Mouse (Mus musculus) neural tube, embryonic 13.5 days (tissue): ENCODE measurements around the gene Fezf2. TPM values are rescaled to one million over a fixed set of nuclear protein-coding genes. Genes with fewer than 3 reads are reported as not detected.

ENCODE experiments used
- ATAC-seq: fragments of 200-750 bp; cut with Nextera tagmentation; 2 replicates; pipeline ENCODE4 v1.8.0; 2017; ENCODE audit warnings: low read depth, mild to moderate bottlenecking, moderate TSS enrichment, moderate library complexity
- H3K27ac ChIP-seq: fragments of 300-500 bp; sonication (generic); replicated peaks from 2 replicates; pipeline ENCODE4 v1.5.1; 2015; ENCODE audit warnings: moderate library complexity, mild to moderate bottlenecking, inconsistent platforms
- H3K27me3 ChIP-seq: fragments of 300-500 bp; sonication (generic); 2 replicates; pipeline ENCODE4 v1.6.1; 2015; ENCODE audit warnings: mild to moderate bottlenecking, inconsistent platforms
- H3K36me3 ChIP-seq: fragments of 300-500 bp; sonication (generic); 2 replicates; pipeline ENCODE4 v1.6.1; 2015; ENCODE audit warnings: mild to moderate bottlenecking, inconsistent platforms
- H3K4me1 ChIP-seq: fragments of 300-500 bp; sonication (generic); replicated peaks from 2 replicates; pipeline ENCODE4 v1.6.1; 2015; ENCODE audit warnings: inconsistent platforms
- H3K4me2 ChIP-seq: fragments of 300-500 bp; sonication (generic); 2 replicates; pipeline ENCODE4 v1.6.1; 2015; ENCODE audit warnings: inconsistent platforms, mild to moderate bottlenecking, moderate library complexity
- H3K4me3 ChIP-seq: fragments of 300-500 bp; sonication (generic); 2 replicates; pipeline ENCODE4 v1.5.1; 2015; ENCODE audit warnings: mild to moderate bottlenecking, inconsistent platforms
- H3K9ac ChIP-seq: fragments of 300-500 bp; sonication (generic); 2 replicates; pipeline ENCODE4 v1.6.1; 2015; ENCODE audit warnings: moderate library complexity, mild to moderate bottlenecking, inconsistent platforms
- H3K9me3 ChIP-seq: fragments of 300-500 bp; sonication (generic); 2 replicates; pipeline ENCODE4 v1.6.1; 2016; ENCODE audit warnings: inconsistent platforms
- WGBS: fragments of 180-500 bp; shearing (Covaris S2); methylation state at CpG from one replicate; pipeline ENCODE4 v1.1.7; 2015; 5-methylcytosine and 5-hydroxymethylcytosine counted together
- polyA plus RNA-seq: library from polyadenylated mRNA; unstranded; fragments of >200 nt; fragmentation: Nextera tagmentation; extraction: Ambion mirVana; gene quantifications from 2 replicates; pipeline ENCODE4 v1.2.1, GENCODE M21; 2015

The Fezf2 gene
- polyA plus RNA-seq, 1 experiment from 2014 or later, result not detected

DNA sequence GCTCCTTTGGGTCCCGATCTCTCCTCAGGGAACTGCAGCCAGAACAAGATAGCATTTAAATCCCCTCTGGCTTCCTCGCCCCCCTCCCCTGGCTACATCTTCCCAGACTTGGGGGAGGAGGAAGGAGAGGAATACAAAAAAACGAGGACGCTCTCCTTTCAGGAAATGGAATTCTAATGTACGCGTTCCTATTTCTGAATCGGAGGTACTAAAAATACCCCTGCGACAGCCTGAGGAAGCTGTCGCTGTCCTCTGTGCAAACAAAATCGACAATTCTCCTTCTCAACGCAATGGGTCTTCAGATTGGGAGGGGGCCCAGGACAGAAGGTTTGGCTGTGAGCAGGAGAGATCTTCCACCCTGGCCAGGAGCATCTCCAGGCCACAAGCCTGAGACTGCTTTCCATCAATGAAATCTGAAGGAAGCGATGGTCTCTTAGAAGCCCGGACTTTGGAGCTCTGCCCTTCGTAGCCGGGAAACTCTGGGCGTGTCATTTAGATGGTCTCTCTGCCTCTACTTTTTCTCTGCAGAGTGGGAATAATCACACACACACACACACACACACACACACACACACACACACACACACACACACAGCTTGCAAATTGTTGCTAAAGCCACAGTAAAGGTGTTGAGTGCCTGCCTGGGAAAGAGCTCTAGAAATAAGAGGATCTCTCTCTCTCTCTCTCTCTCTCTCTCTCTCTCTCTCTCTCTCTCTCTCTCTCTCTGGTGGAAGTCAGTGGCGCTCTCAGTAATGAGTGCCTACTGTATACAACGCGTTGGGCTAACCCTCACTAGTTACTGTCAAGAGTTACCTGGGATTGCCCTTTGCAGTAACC is 7.5 kb downstream of the Fezf2 start:
- H3K4me3 ChIP-seq, result no peak overlapping the region
- peaks cover 29% of the 10 kb centered on the region for H3K4me1 ChIP-seq
- no peak overlapping the region for H3K4me2 ChIP-seq
- H3K36me3 ChIP-seq, result no peaks in the 10 kb centered on the region
- H3K27ac ChIP-seq, result no peak overlapping the region
- H3K9ac ChIP-seq, result no peak overlapping the region
- peaks cover 99% of the 10 kb centered on the region for H3K27me3 ChIP-seq
- H3K9me3 ChIP-seq, result no peaks in the 10 kb centered on the region
- ATAC-seq, result no peak
- 1% methylated on average over 19 of the region's 19 CpGs for WGBS

DNA sequence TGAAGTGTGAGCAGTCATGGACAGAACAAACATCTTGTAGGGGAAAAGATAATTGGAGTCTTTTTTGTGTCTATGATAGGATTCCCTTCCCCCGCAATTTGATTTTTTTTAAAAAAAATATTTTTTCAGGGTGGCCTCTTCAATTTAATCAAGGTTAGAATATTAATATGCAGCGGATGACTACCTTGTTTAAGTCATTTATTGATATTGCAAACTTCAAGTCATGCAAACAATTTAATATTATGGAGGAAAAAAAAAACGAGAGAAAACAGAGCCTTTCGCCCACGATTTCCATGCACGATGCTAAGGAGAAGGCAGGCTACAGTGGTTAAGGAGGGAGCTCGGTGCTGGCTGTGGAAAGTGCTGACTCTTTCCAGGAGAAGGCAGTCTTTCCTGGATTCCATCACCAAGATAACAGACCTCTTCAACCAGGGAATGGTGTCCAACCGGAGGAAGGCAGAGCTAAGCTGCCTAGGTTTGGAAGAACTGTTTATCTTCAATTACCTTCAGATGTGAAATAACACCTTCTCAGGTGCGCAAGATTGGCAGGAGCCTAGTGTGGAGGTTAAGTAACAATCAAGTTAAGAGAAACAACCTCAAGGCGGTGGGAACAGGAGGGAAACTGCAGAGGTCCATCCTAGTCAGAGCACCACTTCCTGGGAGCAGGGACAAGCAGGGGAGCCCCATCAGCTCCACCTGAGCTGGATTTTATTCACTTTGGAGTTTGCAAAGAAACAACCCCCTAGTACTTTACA is 9.0 kb downstream of the Fezf2 start:
- Histone ChIP-seq H3K36me3 (no peaks in the 10 kb centered on the region), H3K9me3 (no peaks in the 10 kb centered on the region), H3K4me2 (no peak overlapping the region), H3K27me3 (peaks cover 99% of the 10 kb centered on the region), H3K4me1 (peaks cover 17% of the 10 kb centered on the region), H3K9ac (no peak overlapping the region), H3K4me3 (no peak overlapping the region), H3K27ac (no peak overlapping the region)
- under 1% methylated on average over 10 of the region's 10 CpGs for WGBS
- ATAC-seq, result no peak

DNA sequence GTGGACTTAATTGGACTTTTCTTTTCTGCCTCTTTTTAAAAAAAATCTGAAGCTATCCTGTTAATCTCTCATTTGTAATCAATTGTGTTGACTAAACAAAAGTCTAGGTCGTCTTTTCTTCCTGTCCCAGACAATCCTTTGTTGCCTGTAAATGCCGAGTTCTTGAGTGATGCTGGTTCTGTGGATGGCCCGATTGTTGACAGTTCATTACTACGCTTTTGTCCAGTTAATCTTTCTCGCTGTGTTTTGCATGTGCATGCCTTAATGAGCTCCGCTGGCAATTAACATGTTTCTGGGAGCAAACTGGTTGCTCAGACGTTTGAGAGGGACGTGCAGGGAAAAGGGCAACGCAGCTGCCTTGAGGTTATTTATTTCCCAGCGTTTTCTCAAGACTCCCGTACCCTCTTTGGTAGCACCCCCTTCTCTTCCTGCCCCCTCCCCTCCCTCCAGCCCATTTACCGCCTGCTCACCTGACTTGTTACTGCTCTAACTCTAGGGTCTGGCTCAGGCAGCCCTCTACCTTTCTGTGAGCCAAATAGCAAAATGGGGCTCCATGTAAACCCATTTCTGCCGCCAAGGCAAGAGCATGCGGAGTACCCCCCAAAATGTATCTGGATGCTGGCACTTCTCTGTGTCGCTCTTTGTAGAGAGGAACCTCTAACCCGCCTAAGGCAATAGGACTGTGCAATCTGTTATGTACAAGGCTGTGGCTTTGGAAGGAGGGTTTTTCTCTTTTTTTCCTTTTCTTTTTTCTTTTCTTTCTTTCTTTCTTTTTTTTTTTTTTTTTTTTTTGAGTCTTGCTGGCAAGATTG is 9.8 kb downstream of the Fezf2 start:
- H3K9ac ChIP-seq, result no peak overlapping the region
- no peaks in the 10 kb centered on the region for H3K36me3 ChIP-seq
- under 1% methylated on average over 16 of the region's 16 CpGs for WGBS
- H3K4me1 ChIP-seq, result peaks cover 17% of the 10 kb centered on the region
- no peaks in the 10 kb centered on the region for H3K9me3 ChIP-seq
- ATAC-seq, result peak; percentile 59; the same call in 1 of the 2 replicates
- H3K4me3 ChIP-seq, result no peak overlapping the region
- H3K4me2 ChIP-seq, result no peak overlapping the region
- peaks cover 99% of the 10 kb centered on the region for H3K27me3 ChIP-seq
- no peak overlapping the region for H3K27ac ChIP-seq

- Histone ChIP-seq H3K9ac (no peak overlapping the region), H3K27me3 (peaks cover 99% of the 10 kb centered on the region), H3K4me3 (no peak overlapping the region), H3K27ac (no peak overlapping the region), H3K36me3 (no peaks in the 10 kb centered on the region), H3K4me1 (peaks cover 17% of the 10 kb centered on the region), H3K4me2 (no peak overlapping the region), H3K9me3 (no peaks in the 10 kb centered on the region)
- 3% methylated on average over 8 of the region's 8 CpGs for WGBS
- no peak for ATAC-seq
Measured at GRCm38 (mm10) chr14:12337421-12337997, 10.5 kb downstream of the Fezf2 start.

DNA sequence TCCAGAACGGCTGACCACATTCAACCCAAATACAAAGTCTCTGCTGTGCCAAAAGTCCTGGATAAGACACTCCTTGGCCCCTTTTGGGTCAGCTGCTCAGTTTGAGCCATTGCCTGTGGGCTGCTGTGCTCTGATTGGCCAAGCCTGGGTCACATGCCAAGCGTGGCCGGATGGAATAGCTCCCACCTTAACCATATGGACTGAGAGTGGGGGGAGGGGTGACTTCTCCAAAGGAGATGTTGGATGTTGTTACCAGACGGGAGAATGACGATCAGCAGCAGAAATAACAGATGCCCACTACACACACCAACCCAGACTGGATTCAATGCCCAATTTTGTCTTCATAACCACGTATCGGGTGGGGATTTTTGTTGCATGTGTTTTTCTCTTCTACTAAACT is 13.1 kb downstream of the Fezf2 start:
- H3K4me2 ChIP-seq, result no peak overlapping the region
- 43% methylated on average over 7 of the region's 7 CpGs for WGBS
- no peak overlapping the region for H3K9ac ChIP-seq
- H3K27me3 ChIP-seq, result peaks cover 99% of the 10 kb centered on the region
- H3K36me3 ChIP-seq, result no peaks in the 10 kb centered on the region
- H3K27ac ChIP-seq, result no peak overlapping the region
- H3K4me1 ChIP-seq, result peaks cover 6% of the 10 kb centered on the region
- H3K4me3 ChIP-seq, result no peak overlapping the region
- H3K9me3 ChIP-seq, result no peaks in the 10 kb centered on the region
- ATAC-seq, result no peak

- no peak overlapping the region for H3K9ac ChIP-seq
- no peak overlapping the region for H3K4me2 ChIP-seq
- peaks cover 99% of the 10 kb centered on the region for H3K27me3 ChIP-seq
- no peaks in the 10 kb centered on the region for H3K36me3 ChIP-seq
- WGBS, result 83% methylated on average over 7 of the region's 7 CpGs
- no peak for ATAC-seq
- H3K9me3 ChIP-seq, result no peaks in the 10 kb centered on the region
- no peak overlapping the region for H3K4me3 ChIP-seq
- H3K27ac ChIP-seq, result no peak overlapping the region
- H3K4me1 ChIP-seq, result peaks cover 6% of the 10 kb centered on the region
Measured at GRCm38 (mm10) chr14:12333622-12334021, 14.4 kb downstream of the Fezf2 start.

- no peaks in the 10 kb centered on the region for H3K27me3 ChIP-seq
- no peaks in the 10 kb centered on the region for H3K9me3 ChIP-seq
- H3K4me2 ChIP-seq, result no peak overlapping the region
- no peak overlapping the region for H3K27ac ChIP-seq
- H3K4me1 ChIP-seq, result no peaks in the 10 kb centered on the region
- no peak overlapping the region for H3K4me3 ChIP-seq
- 0 out of 2 replicates have a peak, but pooled peaks cover 9% of the 10 kb centered on the region for H3K36me3 ChIP-seq
- no peak overlapping the region for H3K9ac ChIP-seq
- no peak for ATAC-seq
- 61% methylated on average over 2 of the region's 2 CpGs for WGBS
Measured at GRCm38 (mm10) chr14:12303106-12303505, 44.9 kb downstream of the Fezf2 start.

GRCm38 (mm10) chr14:12300677-12301076 is 47.3 kb downstream of the Fezf2 start:
- Histone ChIP-seq H3K27ac (no peak overlapping the region), H3K4me2 (no peak overlapping the region), H3K9me3 (no peaks in the 10 kb centered on the region), H3K9ac (no peak overlapping the region), H3K4me1 (no peaks in the 10 kb centered on the region), H3K4me3 (no peak overlapping the region), H3K27me3 (no peaks in the 10 kb centered on the region), H3K36me3 (0 out of 2 replicates have a peak, but pooled peaks cover 9% of the 10 kb centered on the region)
- no peak for ATAC-seq
- 71% methylated on average over 3 of the region's 3 CpGs for WGBS

DNA sequence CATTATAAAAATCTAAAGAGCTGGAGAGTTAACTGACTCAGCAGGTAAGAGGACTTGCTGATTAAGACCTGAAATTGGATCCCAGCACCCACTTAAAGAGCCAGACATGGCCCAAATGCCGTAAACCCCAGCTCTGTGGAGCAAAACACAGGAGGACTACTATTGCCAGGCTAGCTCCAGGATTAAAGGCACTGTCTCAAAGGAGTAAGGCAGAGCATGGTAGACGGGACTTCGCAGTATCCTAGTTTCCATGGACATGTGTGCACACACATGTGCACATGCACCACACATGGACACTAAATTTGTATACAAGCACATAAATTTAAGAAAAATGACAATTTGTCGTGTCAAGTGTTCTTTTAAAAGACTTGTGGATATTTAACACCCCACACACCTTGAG is 47.7 kb downstream of the Fezf2 start:
- H3K4me2 ChIP-seq, result no peak overlapping the region
- no peaks in the 10 kb centered on the region for H3K27me3 ChIP-seq
- 86% methylated on average over 4 of the region's 4 CpGs for WGBS
- ATAC-seq, result no peak
- no peak overlapping the region for H3K4me3 ChIP-seq
- H3K9ac ChIP-seq, result no peak overlapping the region
- no peaks in the 10 kb centered on the region for H3K9me3 ChIP-seq
- H3K4me1 ChIP-seq, result no peaks in the 10 kb centered on the region
- no peak overlapping the region for H3K27ac ChIP-seq
- 0 out of 2 replicates have a peak, but pooled peaks cover 9% of the 10 kb centered on the region for H3K36me3 ChIP-seq

DNA sequence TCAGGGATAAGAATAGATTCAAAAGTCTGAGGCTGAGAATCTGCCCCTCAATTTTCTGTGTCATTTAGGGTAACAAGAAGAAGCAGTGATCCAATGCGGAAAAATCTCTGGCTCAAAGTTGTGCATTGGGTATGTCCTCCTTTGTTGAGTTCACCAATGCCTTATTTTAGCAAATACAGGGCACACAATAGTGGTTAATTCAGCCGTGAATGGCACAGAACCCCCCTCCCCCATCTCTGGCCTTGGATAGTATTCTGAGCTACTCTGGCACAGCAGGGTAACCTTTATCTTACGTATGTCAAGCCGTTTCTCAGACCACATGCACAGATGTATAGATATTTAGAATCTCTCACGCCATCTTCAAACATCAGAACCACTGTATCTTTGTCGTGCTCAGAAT is 48.3 kb downstream of the Fezf2 start:
- H3K9ac ChIP-seq, result no peak overlapping the region
- ATAC-seq, result no peak
- no peaks in the 10 kb centered on the region for H3K27me3 ChIP-seq
- H3K9me3 ChIP-seq, result no peaks in the 10 kb centered on the region
- no peak overlapping the region for H3K4me3 ChIP-seq
- no peaks in the 10 kb centered on the region for H3K4me1 ChIP-seq
- H3K27ac ChIP-seq, result no peak overlapping the region
- no peak overlapping the region for H3K4me2 ChIP-seq
- H3K36me3 ChIP-seq, result 0 out of 2 replicates have a peak, but pooled peaks cover 9% of the 10 kb centered on the region
- WGBS, result 42% methylated on average over 6 of the region's 6 CpGs

DNA sequence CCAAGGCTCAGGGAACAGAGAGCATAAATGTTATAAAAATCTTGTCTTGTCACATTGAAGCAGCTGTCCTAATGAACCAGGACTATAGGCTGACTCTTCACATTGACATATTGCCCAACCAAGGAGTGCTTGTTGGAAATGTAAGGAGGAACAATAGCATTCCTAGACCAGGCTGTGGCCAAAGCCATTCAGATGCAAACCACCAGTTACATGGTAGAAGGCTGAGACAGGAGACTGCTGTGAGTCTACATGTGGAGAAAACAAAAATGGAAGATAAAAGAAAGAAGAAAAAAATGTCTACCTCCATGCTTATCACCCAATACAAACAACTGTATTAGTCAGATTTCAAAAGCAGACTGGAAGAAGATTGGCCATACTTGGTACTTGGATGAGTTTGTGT is 48.8 kb downstream of the Fezf2 start:
- Histone ChIP-seq H3K4me3 (no peak overlapping the region), H3K27me3 (no peaks in the 10 kb centered on the region), H3K4me1 (no peaks in the 10 kb centered on the region), H3K4me2 (no peak overlapping the region), H3K36me3 (0 out of 2 replicates have a peak, but pooled peaks cover 9% of the 10 kb centered on the region), H3K9ac (no peak overlapping the region), H3K9me3 (no peaks in the 10 kb centered on the region), H3K27ac (no peak overlapping the region)
- ATAC-seq, result no peak
